Comparison of ENCODE assay signal across 20 mouse cellular contexts in genomic region chr2:102331092-102331491, GRCm38 (mm10).
A peak's percentile ranks its signal among the peaks of the same experiment; 100 is the strongest.
DNase-seq lines count a peak whose midpoint lies in the region; ATAC-seq lines count a peak whose summit lies in the region.
"Had no signal": no experiment of that assay in that cellular context is flagged by ENCODE, and none has a peak within 500 bp of the region (broad histone marks: within the 10 kb centered on the region; RNA-seq: fewer than 3 reads in every experiment).

No protein-coding gene starts in this region.

- DNase-seq in adrenal gland, postnatal 10 days = peak; percentile 10
- no peak for DNase-seq in adrenal gland, postnatal 25 days
- DNase-seq in neural tube, embryonic 10.5 days (ENCODE audit: extremely low spot score, low spot score) = no peak
- no peak for DNase-seq in layer of hippocampus, adult 11-12 months (ENCODE audit: low spot score)
- DNase-seq: cerebellum, adult 11 months; cerebellum, adult 18-20 months; cerebellum, adult 8-10 months; cerebellum, adult 9-11 months; cerebellum, postnatal 14 days; cerebellum, postnatal 36 days; embryo, embryonic 11 days had no signal

- no peak overlapping the region for H3K27ac ChIP-seq in neural tube, embryonic 15.5 days (replicated peaks)
- peak overlapping the region; percentile 58 for H3K27ac ChIP-seq in brown adipose tissue, adult 24 weeks (replicated peaks; ENCODE audit: low read depth, low read length)
- H3K27ac ChIP-seq: embryonic facial prominence, embryonic 13.5 days; embryonic facial prominence, embryonic 15.5 days; forebrain, embryonic 10.5 days; forebrain, embryonic 12.5 days had no signal

- H3K36me3 ChIP-seq in neural tube, embryonic 15.5 days = no peaks in the 10 kb centered on the region
- H3K36me3 ChIP-seq: embryonic facial prominence, embryonic 13.5 days; embryonic facial prominence, embryonic 15.5 days; forebrain, embryonic 10.5 days; forebrain, embryonic 12.5 days had no signal

- no peak overlapping the region for H3K4me2 ChIP-seq in neural tube, embryonic 15.5 days
- H3K4me2 ChIP-seq: embryonic facial prominence, embryonic 13.5 days; embryonic facial prominence, embryonic 15.5 days; forebrain, embryonic 12.5 days had no signal

- H3K27me3 ChIP-seq in neural tube, embryonic 15.5 days (replicated peaks) = no peaks in the 10 kb centered on the region
- H3K27me3 ChIP-seq: embryonic facial prominence, embryonic 13.5 days; embryonic facial prominence, embryonic 15.5 days; forebrain, embryonic 12.5 days had no signal

- 0 out of 2 replicates have a peak, but pooled peaks have one; percentile 63 for ATAC-seq in neural tube, embryonic 15.5 days (ENCODE audit: low FRiP score)
- ATAC-seq: forebrain, embryonic 14.5 days; forebrain, embryonic 16.5 days had no signal

- H3K9me3 ChIP-seq in neural tube, embryonic 15.5 days (replicated peaks) = no peaks in the 10 kb centered on the region
- H3K9me3 ChIP-seq: embryonic facial prominence, embryonic 13.5 days; embryonic facial prominence, embryonic 15.5 days; forebrain, embryonic 10.5 days; forebrain, embryonic 12.5 days had no signal

- H3K4me1 ChIP-seq in neural tube, embryonic 15.5 days = no peaks in the 10 kb centered on the region
- no peaks in the 10 kb centered on the region for H3K4me1 ChIP-seq in brown adipose tissue, adult 24 weeks (ENCODE audit: control insufficient read depth, insufficient read depth, insufficient read length, low read length)
- H3K4me1 ChIP-seq: embryonic facial prominence, embryonic 13.5 days; embryonic facial prominence, embryonic 15.5 days; forebrain, embryonic 10.5 days; forebrain, embryonic 12.5 days had no signal

- no peak overlapping the region for H3K4me3 ChIP-seq in neural tube, embryonic 15.5 days (replicated peaks)
- H3K4me3 ChIP-seq in brown adipose tissue, adult 24 weeks (ENCODE audit: insufficient read depth, low read depth, low read length) = no peak overlapping the region
- H3K4me3 ChIP-seq: embryonic facial prominence, embryonic 13.5 days; embryonic facial prominence, embryonic 15.5 days; erythroblast, embryonic 14.5 days; forebrain, embryonic 10.5 days; forebrain, embryonic 12.5 days had no signal

- H3K9ac ChIP-seq in neural tube, embryonic 15.5 days (replicated peaks) = no peak overlapping the region
- H3K9ac ChIP-seq: embryonic facial prominence, embryonic 13.5 days; embryonic facial prominence, embryonic 15.5 days; forebrain, embryonic 12.5 days had no signal

- WGBS in neural tube, embryonic 15.5 days = 45% methylated on average over 3 of the region's 3 CpGs
